Mouse (Mus musculus) mouse embryonic stem cell (cell line): ENCODE measurements around the gene Hcrt.

Source experiments
- in situ Hi-C, 2 experiments: fragments of 300-500 bp; cut with MboI; formaldehyde crosslinking; loops; 1 replicate in 1 of 2; 3 replicates in 1 of 2; pipeline ENCODE4 v1.14.3; 2019 to 2020; ENCODE audit warnings: low sequenced_read_pairs in 2 of 2, low pct_unique_long_range_greater_than_20kb in 1 of 2, mixed read lengths in 1 of 2; ENCODE audit not compliant: unreplicated experiment in 1 of 2

Hcrt gene

DNA sequence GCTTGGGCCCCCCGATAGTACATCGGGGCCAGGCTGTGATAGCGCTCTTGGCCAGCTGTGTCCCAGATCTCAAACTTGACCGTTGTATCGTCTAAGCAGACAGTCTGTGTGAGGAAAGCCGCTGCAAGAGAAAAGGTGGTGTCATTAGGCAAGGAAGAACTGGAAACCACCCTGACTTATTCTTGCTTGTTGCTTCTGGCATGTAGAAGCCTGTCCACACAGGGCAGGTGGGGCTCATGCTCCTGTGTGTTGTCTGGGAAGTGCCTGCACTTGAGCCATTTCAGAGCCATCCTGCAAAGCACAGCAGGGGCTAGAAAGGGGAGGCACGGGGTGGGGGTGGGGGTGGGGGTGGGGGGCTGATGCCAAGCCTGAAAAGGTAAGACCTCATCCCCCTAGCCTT is 44.3 kb downstream of the Hcrt start:
- in situ Hi-C loops, result no loop called here

DNA sequence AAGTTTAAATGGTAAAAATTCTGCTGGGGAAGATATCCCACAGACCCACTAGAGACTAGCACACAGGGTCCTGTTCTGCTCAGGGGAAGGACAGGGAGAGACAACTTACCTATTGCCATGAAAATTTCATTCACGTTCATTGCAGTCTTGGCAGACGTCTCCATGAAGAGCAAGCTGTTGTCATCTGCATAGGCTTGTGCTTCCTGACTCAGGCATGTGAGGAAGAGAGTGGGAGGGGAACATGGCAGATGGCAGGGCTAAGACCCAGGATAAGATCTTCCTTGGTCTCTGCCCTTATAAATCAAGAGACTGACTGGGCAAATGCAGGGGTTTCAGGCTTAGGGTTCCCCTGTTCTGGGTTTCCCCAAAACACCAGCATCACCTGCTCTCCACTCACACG is 46.1 kb downstream of the Hcrt start:
- in situ Hi-C loops, result no loop called here

DNA sequence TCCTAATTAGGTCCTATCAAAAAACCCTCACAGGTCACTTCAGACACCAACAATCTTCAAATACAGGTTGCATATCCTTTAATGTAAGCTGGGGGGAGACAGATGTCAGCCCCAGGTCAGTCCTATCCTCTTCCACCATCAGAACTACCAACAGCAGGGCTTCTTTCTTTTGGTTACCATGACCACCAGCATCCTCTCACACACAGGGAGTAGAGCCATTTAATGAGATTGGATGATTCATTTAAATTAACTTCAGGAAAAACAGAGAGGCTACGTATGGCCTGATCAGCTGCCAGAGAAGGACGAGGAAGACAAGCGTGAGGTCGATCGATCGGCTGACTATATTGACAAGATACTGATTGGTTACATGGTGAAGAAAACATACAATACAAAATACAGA is 47.8 kb downstream of the Hcrt start:
- in situ Hi-C loops, result no loop called here

DNA sequence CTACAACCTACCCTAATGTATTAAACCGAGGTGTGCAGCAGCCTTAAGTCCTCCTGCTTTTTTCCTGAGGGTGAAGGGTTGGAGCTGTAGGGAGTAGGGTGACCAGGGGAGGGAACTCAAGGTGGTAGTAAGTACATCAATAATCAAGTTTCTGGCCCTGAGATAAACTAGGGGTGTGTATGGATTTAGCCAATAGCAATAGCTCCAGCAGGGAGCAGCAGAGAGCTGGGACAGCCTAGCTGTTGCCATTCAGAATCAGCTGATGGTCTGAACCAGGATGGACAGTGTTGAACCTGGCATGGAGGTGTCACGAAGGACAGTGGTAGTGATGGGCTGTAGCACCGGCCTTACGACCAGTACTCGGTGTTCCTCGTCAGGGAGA is 48.2 kb downstream of the Hcrt start:
- in situ Hi-C loops, result no loop called here

DNA sequence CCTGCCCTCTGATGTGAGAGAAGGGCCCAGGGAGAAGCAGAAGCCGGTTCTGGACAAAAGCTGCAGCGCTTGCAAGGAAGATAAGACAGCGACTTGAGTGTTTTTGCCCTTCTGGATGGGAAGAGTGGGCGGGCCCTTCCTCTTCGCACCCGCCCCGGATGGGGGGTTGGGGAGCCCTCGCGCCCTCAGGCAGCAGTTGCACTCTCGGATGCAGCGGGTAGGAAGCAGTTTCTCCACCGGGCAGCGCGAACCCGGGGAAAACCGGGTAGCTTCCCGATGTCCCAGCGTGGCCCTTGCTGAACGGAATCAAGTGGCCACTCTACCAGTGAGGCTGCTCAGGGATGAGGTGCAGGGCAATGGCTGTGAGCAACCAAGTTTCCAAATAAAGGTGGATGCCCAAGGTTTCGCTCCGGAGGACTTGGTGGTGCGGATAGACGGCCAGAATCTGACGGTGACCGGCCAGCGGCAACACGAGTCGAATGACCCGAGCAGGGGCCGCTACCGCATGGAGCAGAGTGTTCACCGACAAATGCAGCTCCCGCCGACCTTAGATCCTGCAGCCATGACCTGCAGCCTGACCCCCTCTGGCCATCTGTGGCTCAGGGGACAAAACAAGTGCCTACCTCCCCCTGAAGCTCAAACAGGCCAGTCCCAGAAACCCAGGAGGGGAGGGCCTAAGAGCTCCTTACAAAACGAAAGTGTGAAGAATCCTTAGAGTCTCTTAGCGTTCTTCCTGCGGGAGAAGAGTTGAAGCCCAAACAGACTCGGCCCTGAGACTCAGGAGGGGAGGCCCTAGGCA is 48.8 kb downstream of the Hcrt start, which contains the start of gene Hspb9:
Gene Hspb9 (plus strand): TSS at position 116 of the 799 bp plus-strand sequence.
- in situ Hi-C loops, result no loop called here

DNA sequence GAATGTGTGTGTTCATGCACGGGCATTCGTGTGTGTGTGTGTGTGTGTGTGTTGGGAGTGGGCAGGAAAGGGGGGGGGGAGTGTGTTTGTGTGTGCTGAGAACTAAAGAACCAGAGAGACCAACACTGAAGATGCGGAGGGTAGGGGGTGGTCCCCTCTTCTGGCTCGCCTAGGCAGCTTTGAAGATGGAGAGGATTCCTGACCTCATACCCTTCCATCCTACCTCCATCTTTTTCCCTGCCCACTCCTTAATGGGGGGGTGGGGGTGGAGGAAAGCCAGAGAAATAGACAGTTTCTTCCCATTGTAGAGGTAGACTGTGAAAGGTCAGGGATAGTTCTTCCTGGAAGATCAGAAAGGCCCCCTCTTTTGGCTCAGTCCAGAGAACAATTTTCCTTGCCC is 49.6 kb downstream of the Hcrt start:
- in situ Hi-C loops, result no loop called here

DNA sequence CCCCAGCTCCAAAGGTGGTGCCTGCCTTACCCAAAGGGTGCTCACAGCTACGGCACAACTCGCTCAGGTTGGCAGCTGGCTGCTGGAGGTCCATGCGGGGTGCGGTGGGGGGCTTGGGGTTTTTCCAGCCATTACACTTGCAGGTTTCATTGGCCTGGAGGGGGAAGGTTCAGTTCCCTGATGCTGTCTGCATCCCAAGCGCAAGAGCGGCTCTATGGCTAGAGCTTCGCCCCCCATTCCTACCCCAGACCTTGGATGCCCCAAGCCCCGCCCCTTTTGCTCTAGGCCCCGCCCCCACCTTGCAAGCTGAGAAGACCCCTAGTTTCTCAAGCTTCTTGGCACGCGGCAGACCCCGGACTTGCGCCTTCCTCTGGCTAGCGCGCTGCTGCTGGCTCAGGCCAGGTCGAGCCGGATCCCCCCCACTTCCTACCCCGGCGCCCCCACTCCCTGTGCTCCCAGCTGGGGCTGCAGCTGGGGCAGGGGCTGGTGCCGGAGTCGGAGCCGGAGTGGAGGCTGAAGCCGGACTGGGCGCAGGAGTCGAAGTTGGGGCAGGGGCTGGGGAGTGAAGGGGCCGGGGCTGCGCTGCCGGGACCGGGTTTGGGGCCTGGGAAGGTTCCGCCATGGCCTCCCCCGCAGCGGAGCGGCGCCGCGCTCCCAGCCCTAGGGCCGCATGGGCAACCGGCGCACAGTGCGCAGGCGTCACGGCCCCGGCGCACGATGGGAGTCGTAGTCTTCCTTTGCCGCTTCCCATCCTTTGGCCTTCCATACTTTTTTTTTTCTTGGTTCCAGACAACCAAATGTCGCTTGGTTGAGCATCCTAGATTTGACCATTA is 50.7 kb downstream of the Hcrt start, which contains the start of gene Kat2a:
Gene Kat2a (minus strand): TSS at position 683 of the 833 bp plus-strand sequence.
- in situ Hi-C loops, result no loop called here
